Mouse (Mus musculus) G1E (cell line): ENCODE results near the gene Ipcef1.

Experiments used
- CTCF ChIP-seq: IDR thresholded peaks from 2 replicates; pipeline ENCODE4 v1.5.1; 2012; ENCODE audit warnings: low read depth, low read length, inconsistent platforms, mixed read lengths
- GATA1 ChIP-seq: IDR thresholded peaks from 2 replicates; pipeline ENCODE4 v1.6.1; 2012; ENCODE audit warnings: borderline replicate concordance, low read length, inconsistent platforms, mixed read lengths
- POLR2AphosphoS5 ChIP-seq: IDR thresholded peaks from 2 replicates; pipeline ENCODE4 v1.6.1; 2012; ENCODE audit warnings: low read depth, low read length, inconsistent platforms; ENCODE audit not compliant: insufficient replicate concordance
- TAL1 ChIP-seq: conservative IDR thresholded peaks from 2 replicates; pipeline ENCODE4 v1.6.1; 2012; ENCODE audit warnings: low read depth, low read length, inconsistent platforms, mixed read lengths

GRCm38 (mm10) chr10:6986246-6986645, 66.0 kb downstream of the Ipcef1 start:
- no peak for TF ChIP-seq CTCF
- no peak for TF ChIP-seq TAL1
- TF ChIP-seq GATA1: no peak
- no peak for TF ChIP-seq POLR2AphosphoS5
